Mouse (Mus musculus): ENCODE measurements around the gene Tigd4. TPM values are rescaled to one million over a fixed set of nuclear protein-coding genes. Genes with fewer than 3 reads are reported as not detected.

Gene Tigd4
- polyA plus RNA-seq, 2 experiments = not detected

DNA sequence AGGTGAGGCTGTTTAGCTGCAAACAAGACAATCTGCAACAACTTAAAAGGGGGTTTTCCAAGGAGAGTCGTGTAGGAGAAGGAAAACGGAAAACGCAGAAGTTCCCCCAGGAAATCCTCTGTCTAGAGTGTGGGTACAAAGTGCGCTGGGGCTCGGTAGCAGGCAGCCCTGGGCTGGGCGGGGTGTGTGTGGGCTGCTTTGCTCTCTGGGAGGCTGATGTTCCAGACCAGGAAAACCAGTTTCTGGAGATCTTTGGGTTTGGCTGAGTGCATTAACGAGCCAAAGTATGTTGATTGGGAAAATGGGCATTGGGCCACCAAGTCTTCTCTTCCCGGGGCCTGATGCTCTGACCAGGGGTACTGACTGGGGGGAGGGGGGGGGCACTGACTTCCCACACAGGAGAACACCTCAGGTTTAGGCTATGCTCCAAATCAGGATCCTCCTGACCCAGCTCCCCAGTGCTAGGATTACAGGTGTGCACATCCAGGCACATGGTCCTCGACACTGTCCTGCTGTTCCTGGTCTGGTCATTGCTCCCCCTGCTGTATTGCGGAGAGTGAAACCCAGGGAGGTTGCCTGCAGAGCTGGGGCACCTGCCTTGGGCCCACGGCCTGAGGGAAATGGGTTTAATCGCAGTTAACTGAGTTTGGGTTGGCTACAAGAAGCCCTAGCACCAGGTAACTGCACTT is 44.7 kb downstream of the Tigd4 start:
- no peaks in the 10 kb centered on the region for H3K36me3 ChIP-seq (replicated peaks; ENCODE audit: control insufficient read depth, insufficient read depth, low read depth)
- H3K27me3 ChIP-seq (ENCODE audit: control insufficient read depth, insufficient read depth, low read length) = no peaks in the 10 kb centered on the region
- WGBS (ENCODE audit: insufficient replicate concordance) = 42% methylated on average over 12 of the region's 12 CpGs
- H3K4me1 ChIP-seq (replicated peaks; ENCODE audit: control insufficient read depth in 2 of 2, insufficient read depth in 2 of 2, low read length in 1 of 2) = no peaks in the 10 kb centered on the region
- no peak overlapping the region for H3K27ac ChIP-seq
- ATAC-seq (ENCODE audit: insufficient read depth) (no peak), DNase-seq (ENCODE audit: low read depth in 3 of 3, low spot score in 3 of 3) (no peak)
- no peaks in the 10 kb centered on the region for H3K9me3 ChIP-seq (ENCODE audit: control insufficient read depth, low read length)
- no peak overlapping the region for H3K9ac ChIP-seq (replicated peaks)
- H3K4me2 ChIP-seq (ENCODE audit: low read depth) = no peak overlapping the region
- TF ChIP-seq CTCF (IDR thresholded peaks at IDR 0.05; ENCODE audit: low read depth) = no peak
- no peak for TF ChIP-seq EP300 (IDR thresholded peaks at IDR 0.05; ENCODE audit: low read depth)
- H3K4me3 ChIP-seq (ENCODE audit: insufficient read depth in 1 of 2, low read depth in 2 of 2, low read length in 2 of 2) = no peak overlapping the region

GRCm38 (mm10) chr3:84638858-84639257 is 45.5 kb downstream of the Tigd4 start:
- Histone ChIP-seq H3K36me3 (replicated peaks; ENCODE audit: control insufficient read depth, insufficient read depth, low read depth) (no peaks in the 10 kb centered on the region), H3K27me3 (ENCODE audit: control insufficient read depth, insufficient read depth, low read length) (no peaks in the 10 kb centered on the region), H3K9me3 (ENCODE audit: control insufficient read depth, low read length) (no peaks in the 10 kb centered on the region), H3K27ac (no peak overlapping the region), H3K9ac (replicated peaks) (no peak overlapping the region), H3K4me3 (ENCODE audit: insufficient read depth in 1 of 2, low read depth in 2 of 2, low read length in 2 of 2) (no peak overlapping the region), H3K4me1 (replicated peaks; ENCODE audit: control insufficient read depth in 2 of 2, insufficient read depth in 2 of 2, low read length in 1 of 2) (no peaks in the 10 kb centered on the region), H3K4me2 (ENCODE audit: low read depth) (no peak overlapping the region)
- ATAC-seq (ENCODE audit: insufficient read depth) (no peak), DNase-seq (ENCODE audit: low read depth in 3 of 3, low spot score in 3 of 3) (no peak)
- TF ChIP-seq EP300 (IDR thresholded peaks at IDR 0.05; ENCODE audit: low read depth) = no peak
- TF ChIP-seq CTCF (IDR thresholded peaks at IDR 0.05; ENCODE audit: low read depth) = no peak
- WGBS (ENCODE audit: insufficient replicate concordance) = 64% methylated on average over 4 of the region's 4 CpGs

DNA sequence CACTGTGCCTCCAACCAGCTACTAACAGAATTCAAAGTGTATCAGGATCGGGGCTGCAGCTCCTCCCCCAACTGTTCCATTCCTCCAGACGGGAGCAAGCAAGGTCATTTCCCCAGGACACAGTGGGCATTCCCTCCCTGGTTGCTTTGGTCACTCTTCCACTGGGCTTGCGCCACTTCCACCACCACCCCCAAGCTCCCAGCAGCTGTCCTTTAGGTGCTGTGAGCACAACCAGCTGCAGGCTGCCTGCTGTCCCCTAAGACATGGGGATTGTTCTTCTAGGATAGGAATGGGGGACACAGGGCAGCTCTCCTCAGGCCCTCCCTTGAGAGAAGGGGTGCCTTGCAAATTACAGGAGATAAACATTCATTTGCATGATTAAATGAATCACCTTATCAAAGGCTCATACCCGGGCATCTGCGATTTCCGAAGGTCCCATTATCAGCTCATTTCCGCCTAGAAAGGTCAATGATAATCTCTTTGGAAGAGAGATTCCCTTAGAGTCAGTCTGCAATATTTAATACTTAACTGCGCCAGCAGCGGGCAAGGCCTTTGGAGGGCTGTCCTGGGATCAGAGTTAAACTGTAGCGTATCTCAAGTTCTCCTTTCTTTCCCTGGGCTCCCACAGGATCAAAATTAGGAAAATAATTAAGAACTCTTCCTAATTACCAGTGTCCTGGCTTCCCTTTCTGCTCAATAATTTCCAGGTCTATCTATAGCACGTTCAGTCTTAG is 46.6 kb downstream of the Tigd4 start:
- 36% methylated on average over 11 of the region's 11 CpGs for WGBS (ENCODE audit: insufficient replicate concordance)
- H3K27ac ChIP-seq = no peak overlapping the region

DNA sequence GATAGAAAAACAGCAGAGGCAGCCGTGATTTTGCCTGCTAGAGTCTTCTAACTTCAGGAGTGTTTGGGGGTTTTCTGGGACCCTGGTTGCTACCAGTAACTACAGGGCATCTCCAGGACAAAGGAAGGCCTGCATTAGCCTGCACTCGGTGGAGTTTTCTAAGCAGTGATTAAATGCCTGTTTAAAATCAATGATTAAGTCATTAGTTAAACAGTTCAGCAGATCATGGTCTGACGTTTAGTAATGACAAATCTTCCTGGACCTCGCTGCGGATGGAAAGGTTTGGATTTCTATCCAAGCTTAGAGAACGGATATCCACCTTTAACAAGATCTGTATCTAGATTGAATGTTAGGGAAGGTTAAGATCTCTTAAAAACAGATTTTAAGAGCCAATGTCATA is 47.2 kb downstream of the Tigd4 start:
- ATAC-seq (ENCODE audit: insufficient read depth) = no peak
- TF ChIP-seq CTCF (IDR thresholded peaks at IDR 0.05; ENCODE audit: low read depth) (no peak), EP300 (IDR thresholded peaks at IDR 0.05; ENCODE audit: low read depth) (no peak)
- H3K27ac ChIP-seq = no peak overlapping the region
- H3K4me3 ChIP-seq (ENCODE audit: insufficient read depth in 1 of 2, low read depth in 2 of 2, low read length in 2 of 2) = no peak overlapping the region
- H3K27me3 ChIP-seq (ENCODE audit: control insufficient read depth, insufficient read depth, low read length) = no peaks in the 10 kb centered on the region
- no peaks in the 10 kb centered on the region for H3K9me3 ChIP-seq (ENCODE audit: control insufficient read depth, low read length)
- H3K9ac ChIP-seq (replicated peaks) = no peak overlapping the region
- no peaks in the 10 kb centered on the region for H3K36me3 ChIP-seq (replicated peaks; ENCODE audit: control insufficient read depth, insufficient read depth, low read depth)
- WGBS (ENCODE audit: insufficient replicate concordance) = 61% methylated on average over 6 of the region's 6 CpGs
- DNase-seq (ENCODE audit: low read depth in 3 of 3, low spot score in 3 of 3) = no peak
- H3K4me1 ChIP-seq (replicated peaks; ENCODE audit: control insufficient read depth in 2 of 2, insufficient read depth in 2 of 2, low read length in 1 of 2) = no peaks in the 10 kb centered on the region
- H3K4me2 ChIP-seq (ENCODE audit: low read depth) = no peak overlapping the region

More for the DNA sequence above, 46.6 kb downstream of the Tigd4 start:
- Histone ChIP-seq H3K4me3 (ENCODE audit: insufficient read depth in 1 of 2, low read depth in 2 of 2, low read length in 2 of 2) (no peak overlapping the region), H3K9ac (replicated peaks) (no peak overlapping the region), H3K4me2 (ENCODE audit: low read depth) (no peak overlapping the region), H3K9me3 (ENCODE audit: control insufficient read depth, low read length) (no peaks in the 10 kb centered on the region), H3K36me3 (replicated peaks; ENCODE audit: control insufficient read depth, insufficient read depth, low read depth) (no peaks in the 10 kb centered on the region), H3K27me3 (ENCODE audit: control insufficient read depth, insufficient read depth, low read length) (no peaks in the 10 kb centered on the region), H3K4me1 (replicated peaks; ENCODE audit: control insufficient read depth in 2 of 2, insufficient read depth in 2 of 2, low read length in 1 of 2) (no peaks in the 10 kb centered on the region)
- ATAC-seq (ENCODE audit: insufficient read depth) = no peak
- DNase-seq (ENCODE audit: low read depth in 3 of 3, low spot score in 3 of 3) = no peak
- no peak for TF ChIP-seq CTCF (IDR thresholded peaks at IDR 0.05; ENCODE audit: low read depth)
- TF ChIP-seq EP300 (IDR thresholded peaks at IDR 0.05; ENCODE audit: low read depth) = no peak

DNA sequence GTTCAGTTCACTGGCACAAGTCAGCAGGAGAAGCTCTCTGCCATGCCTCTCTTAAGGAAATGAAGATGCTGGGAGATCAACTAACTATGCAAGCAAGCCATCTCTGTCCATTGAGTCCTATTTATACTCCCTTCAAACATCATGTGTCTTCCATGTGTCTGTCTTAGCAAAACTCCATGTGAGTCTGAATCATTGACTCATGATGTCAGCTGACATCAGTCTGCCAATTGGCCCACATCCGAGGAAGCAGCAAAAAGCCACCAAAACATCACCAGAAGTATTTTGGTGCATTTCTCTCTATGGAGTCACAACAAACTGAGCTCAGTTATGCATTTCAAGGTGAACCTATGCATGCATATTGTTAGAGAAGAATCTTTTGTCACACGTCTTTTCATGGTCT is 48.0 kb downstream of the Tigd4 start:
- no peak overlapping the region for H3K4me2 ChIP-seq (ENCODE audit: low read depth)
- H3K27ac ChIP-seq = no peak overlapping the region
- no peak overlapping the region for H3K9ac ChIP-seq (replicated peaks)
- H3K4me1 ChIP-seq (replicated peaks; ENCODE audit: control insufficient read depth in 2 of 2, insufficient read depth in 2 of 2, low read length in 1 of 2) = no peaks in the 10 kb centered on the region
- WGBS (ENCODE audit: insufficient replicate concordance) = 52% methylated on average over 2 of the region's 2 CpGs
- no peak for DNase-seq (ENCODE audit: low read depth in 3 of 3, low spot score in 3 of 3)
- H3K27me3 ChIP-seq (ENCODE audit: control insufficient read depth, insufficient read depth, low read length) = no peaks in the 10 kb centered on the region
- no peak for ATAC-seq (ENCODE audit: insufficient read depth)
- H3K36me3 ChIP-seq (replicated peaks; ENCODE audit: control insufficient read depth, insufficient read depth, low read depth) = no peaks in the 10 kb centered on the region
- no peak overlapping the region for H3K4me3 ChIP-seq (ENCODE audit: insufficient read depth in 1 of 2, low read depth in 2 of 2, low read length in 2 of 2)
- H3K9me3 ChIP-seq (ENCODE audit: control insufficient read depth, low read length) = no peaks in the 10 kb centered on the region
- TF ChIP-seq EP300 (IDR thresholded peaks at IDR 0.05; ENCODE audit: low read depth) (no peak), CTCF (IDR thresholded peaks at IDR 0.05; ENCODE audit: low read depth) (no peak)
